Comparison of ENCODE assay signal across 13 mouse cellular contexts in genomic region chr5:4101770-4102169, GRCm38 (mm10). TPM values are rescaled to one million over a fixed set of nuclear protein-coding genes. Genes with fewer than 3 reads are reported as not detected.
A peak's percentile ranks its signal among the peaks of the same experiment; 100 is the strongest.
DNase-seq lines count a peak whose midpoint lies in the region; ATAC-seq and TF ChIP-seq lines count a peak whose summit lies in the region.
"Had no signal": no experiment of that assay in that cellular context is flagged by ENCODE, and none has a peak within 500 bp of the region (broad histone marks: within the 10 kb centered on the region; RNA-seq: fewer than 3 reads in every experiment).

No protein-coding gene starts in this region.

- ATAC-seq in G1E (ENCODE audit: extremely low read depth, insufficient number of reproducible peaks, low FRiP score, poor library complexity, severe bottlenecking), result no peak
- no peak for ATAC-seq in midbrain, embryonic 14.5 days (ENCODE audit: low FRiP score, low TSS enrichment)
- no peak for ATAC-seq in kidney, embryonic 14.5 days (ENCODE audit: low FRiP score, low TSS enrichment)
- ATAC-seq: forebrain, embryonic 16.5 days had no signal

- intact Hi-C loops in left cerebral cortex, adult 2 months (cut with DNase I), result loop anchor here (5.0 kb wide), 1 partner anchor 816 kb away; no protein-coding TSS in a partner anchor
- intact Hi-C loops in left cerebral cortex, postnatal 14 days (cut with DNase I), result loop anchor here (10.0 kb wide), 2 partner anchors 93 to 813 kb away; partner anchors contain the start of gene Mterf1b

- H3K4me1 ChIP-seq in G1E (ENCODE audit: insufficient read depth, low read depth, low read length), result peaks cover 26% of the 10 kb centered on the region
- peaks cover 19% of the 10 kb centered on the region for H3K4me1 ChIP-seq in midbrain, embryonic 14.5 days (ENCODE audit: control insufficient read depth, insufficient read depth, low read length)
- peaks cover 11% of the 10 kb centered on the region; the same call in 1 of the 2 replicates for H3K4me1 ChIP-seq in kidney, embryonic 14.5 days (ENCODE audit: control insufficient read depth, insufficient read depth, low read length)

- no peaks in the 10 kb centered on the region for H3K9me3 ChIP-seq in G1E (replicated peaks)
- H3K9me3 ChIP-seq in midbrain, embryonic 14.5 days (ENCODE audit: control insufficient read depth, low read length), result no peaks in the 10 kb centered on the region
- no peaks in the 10 kb centered on the region; the same call in 1 of the 2 replicates for H3K9me3 ChIP-seq in kidney, embryonic 14.5 days (ENCODE audit: control insufficient read depth, low read length)
- H3K9me3 ChIP-seq: embryonic facial prominence, embryonic 12.5 days; heart, embryonic 10.5 days; kidney, embryonic 15.5 days; lung, embryonic 15.5 days had no signal

- no peak for DNase-seq in left cerebral cortex, adult 2 months (ENCODE audit: extremely low spot score in 1 of 2, low spot score in 2 of 2)
- DNase-seq in left cerebral cortex, postnatal 14 days (ENCODE audit: low spot score in 2 of 2), result no peak
- DNase-seq in CD4-positive helper T cell, adult 2 months (ENCODE audit: low read depth, low spot score), result peak; percentile 16
- DNase-seq in G1E (ENCODE audit: low spot score), result no peak
- DNase-seq in midbrain, embryonic 14.5 days, result no peak
- DNase-seq in gastrocnemius, adult 18-20 months (ENCODE audit: low spot score), result no peak
- DNase-seq: cerebellum, adult 18-20 months had no signal

- WGBS in midbrain, embryonic 14.5 days, result 94% methylated on average over 2 of the region's 2 CpGs
- WGBS in kidney, embryonic 14.5 days, result 99% methylated on average over 2 of the region's 2 CpGs

- H3K9ac ChIP-seq in midbrain, embryonic 14.5 days (replicated peaks; ENCODE audit: low read length), result no peak overlapping the region
- H3K9ac ChIP-seq in kidney, embryonic 14.5 days (ENCODE audit: low read depth, low read length), result no peak overlapping the region
- H3K9ac ChIP-seq: embryonic facial prominence, embryonic 12.5 days; kidney, embryonic 15.5 days; lung, embryonic 15.5 days had no signal

- H3K4me2 ChIP-seq in midbrain, embryonic 14.5 days (ENCODE audit: low read length), result peak overlapping the region; percentile 74
- no peak overlapping the region for H3K4me2 ChIP-seq in kidney, embryonic 14.5 days (replicated peaks; ENCODE audit: low read depth, low read length)
- H3K4me2 ChIP-seq: embryonic facial prominence, embryonic 12.5 days; kidney, embryonic 15.5 days had no signal

- H3K27ac ChIP-seq in left cerebral cortex, adult 2 months, result no peak overlapping the region
- no peak overlapping the region for H3K27ac ChIP-seq in midbrain, embryonic 14.5 days (replicated peaks; ENCODE audit: low read depth, low read length)
- no peak overlapping the region for H3K27ac ChIP-seq in kidney, embryonic 14.5 days (ENCODE audit: low read depth, low read length)
- H3K27ac ChIP-seq: embryonic facial prominence, embryonic 12.5 days; heart, embryonic 10.5 days; kidney, embryonic 15.5 days; lung, embryonic 15.5 days had no signal

- TF ChIP-seq CTCF in left cerebral cortex, adult 2 months (IDR thresholded peaks at IDR 0.05), result peak; percentile 40
- 0 out of 2 replicates have a peak, but pooled peaks have one; percentile 25 for TF ChIP-seq CTCF in G1E (IDR thresholded peaks at IDR 0.05; ENCODE audit: low read depth, low read length)

- H3K36me3 ChIP-seq in G1E (replicated peaks), result peaks cover 38% of the 10 kb centered on the region
- peaks cover 41% of the 10 kb centered on the region for H3K36me3 ChIP-seq in midbrain, embryonic 14.5 days (ENCODE audit: control insufficient read depth, insufficient read depth, low read length)
- H3K36me3 ChIP-seq in kidney, embryonic 14.5 days (ENCODE audit: control insufficient read depth, insufficient read depth, low read length), result peaks cover 40% of the 10 kb centered on the region

- no peaks in the 10 kb centered on the region for H3K27me3 ChIP-seq in G1E (ENCODE audit: insufficient read depth, low read length)
- no peaks in the 10 kb centered on the region for H3K27me3 ChIP-seq in midbrain, embryonic 14.5 days (ENCODE audit: control insufficient read depth, insufficient read depth, low read length)
- H3K27me3 ChIP-seq in kidney, embryonic 14.5 days (ENCODE audit: control insufficient read depth, insufficient read depth, low read length), result no peaks in the 10 kb centered on the region
- H3K27me3 ChIP-seq: embryonic facial prominence, embryonic 12.5 days; kidney, embryonic 15.5 days; lung, embryonic 15.5 days had no signal

- H3K4me3 ChIP-seq in left cerebral cortex, adult 2 months, result no peak overlapping the region
- no peak overlapping the region for H3K4me3 ChIP-seq in G1E (ENCODE audit: low read depth, low read length)
- peak overlapping the region; percentile 97; the same call in 1 of the 2 replicates for H3K4me3 ChIP-seq in midbrain, embryonic 14.5 days (replicated peaks; ENCODE audit: low read depth, low read length)
- H3K4me3 ChIP-seq in kidney, embryonic 14.5 days (ENCODE audit: low read length), result no peak overlapping the region
- H3K4me3 ChIP-seq: embryonic facial prominence, embryonic 12.5 days; heart, embryonic 10.5 days; kidney, embryonic 15.5 days; lung, embryonic 15.5 days had no signal

RNA-seq across cellular contexts. Expression of gene Cyp51, which starts 2.8 kb away (rescaled TPM):
- total RNA-seq in left cerebral cortex, adult 2 months (2021), result 10 to 100 TPM; 42.0 to 51.6 TPM
- 10 to 100 TPM; 58.2 to 61.8 TPM for total RNA-seq in left cerebral cortex, postnatal 14 days (2021)
- total RNA-seq in G1E (2014; fragmentation: Nextera tagmentation) (30.7 and 41.2 TPM in 2 replicates), G1E (2017) (93.6 and 94.4 TPM in 2 replicates)
- 43.4 and 51.6 TPM in 2 replicates for polyA plus RNA-seq in G1E (2012)
- 150 and 170 TPM in 2 replicates for polyA plus RNA-seq in midbrain, embryonic 14.5 days (2014; fragmentation: Nextera tagmentation; extraction: Ambion mirVana)
- 1 to 10 TPM; 2.0 to 3.0 TPM for total RNA-seq in gastrocnemius, adult 18-20 months (2021)
- 42.4 and 82.3 TPM in 2 replicates for polyA plus RNA-seq in kidney, embryonic 14.5 days (2014; fragmentation: Nextera tagmentation; extraction: Ambion mirVana)

Comparison
In these comparisons a context has a peak if more than half of its experiments do, and no peak if none do; other contexts are left out.
1. RNA of gene Cyp51, which starts 2.8 kb away (total RNA-seq): 30.7 to 94.4 TPM in G1E, 58.2 to 61.8 TPM in left cerebral cortex, postnatal 14 days and 42.0 to 51.6 TPM in left cerebral cortex, adult 2 months; 2.0 to 3.0 TPM in gastrocnemius, adult 18-20 months; every median in the first group is over 4 times any median in the second.